Mouse (Mus musculus) thymus, adult 2 months (tissue): ENCODE results near the gene Emsy. TPM values are rescaled to one million over a fixed set of nuclear protein-coding genes. Genes with fewer than 3 reads are reported as not detected.

Source experiments
- DNase-seq: peaks from one replicate; pipeline ENCODE4 v3.0.0; 2021
- H3K27ac ChIP-seq: fragments of 200-500 bp; 2 replicates; pipeline ENCODE4 v1.5.1; 2012; ENCODE audit warnings: low read length, control low read depth; ENCODE audit not compliant: control insufficient read depth, insufficient read depth
- H3K27me3 ChIP-seq: fragments of 200-500 bp; 2 replicates; pipeline ENCODE4 v1.6.1; 2012; ENCODE audit warnings: mild to moderate bottlenecking, low read length, moderate library complexity, mixed read lengths; ENCODE audit not compliant: control insufficient read depth, insufficient read depth
- H3K36me3 ChIP-seq: fragments of 200-500 bp; 2 replicates; pipeline ENCODE4 v1.6.1; 2012; ENCODE audit warnings: mild to moderate bottlenecking, low read length, moderate library complexity; ENCODE audit not compliant: control insufficient read depth, insufficient read depth
- H3K4me1 ChIP-seq: fragments of 200-500 bp; replicated peaks from 2 replicates; pipeline ENCODE4 v1.6.1; 2012; ENCODE audit warnings: low read length; ENCODE audit not compliant: control insufficient read depth, insufficient read depth
- H3K4me3 ChIP-seq: fragments of 200-500 bp; 2 replicates; pipeline ENCODE4 v1.5.1; 2012; ENCODE audit warnings: mild to moderate bottlenecking, low read length, control low read depth, moderate library complexity; ENCODE audit not compliant: control insufficient read depth, insufficient read depth
- CTCF ChIP-seq: fragments of 200-500 bp; IDR thresholded peaks from 2 replicates; pipeline ENCODE4 v1.5.1; 2012; ENCODE audit warnings: mild to moderate bottlenecking, control low read depth, low read length, moderate library complexity, borderline replicate concordance; ENCODE audit not compliant: control insufficient read depth, poor library complexity, insufficient read depth; ENCODE audit errors: extremely low read depth
- POLR2A ChIP-seq: fragments of 200-500 bp; IDR thresholded peaks from 2 replicates; pipeline ENCODE4 v1.6.1; 2012; ENCODE audit warnings: mild to moderate bottlenecking, low read length, control low read depth, moderate library complexity; ENCODE audit not compliant: control insufficient read depth, poor library complexity, insufficient read depth; ENCODE audit errors: extremely low read depth
- WGBS: fragments of 180-500 bp; shearing (Covaris S2); methylation state at CpG from one replicate; pipeline ENCODE4 v1.1.7; 2018; 5-methylcytosine and 5-hydroxymethylcytosine counted together
- polyA plus RNA-seq: library from polyadenylated mRNA; depleted of rRNA; stranded (reverse); fragments of >200 nt; gene quantifications from 2 replicates; pipeline ENCODE4 v1.2.3, GENCODE M21; 2012; rRNA removed

The Emsy gene
- polyA plus RNA-seq, result 52.8 and 53.5 TPM in 2 replicates

DNA sequence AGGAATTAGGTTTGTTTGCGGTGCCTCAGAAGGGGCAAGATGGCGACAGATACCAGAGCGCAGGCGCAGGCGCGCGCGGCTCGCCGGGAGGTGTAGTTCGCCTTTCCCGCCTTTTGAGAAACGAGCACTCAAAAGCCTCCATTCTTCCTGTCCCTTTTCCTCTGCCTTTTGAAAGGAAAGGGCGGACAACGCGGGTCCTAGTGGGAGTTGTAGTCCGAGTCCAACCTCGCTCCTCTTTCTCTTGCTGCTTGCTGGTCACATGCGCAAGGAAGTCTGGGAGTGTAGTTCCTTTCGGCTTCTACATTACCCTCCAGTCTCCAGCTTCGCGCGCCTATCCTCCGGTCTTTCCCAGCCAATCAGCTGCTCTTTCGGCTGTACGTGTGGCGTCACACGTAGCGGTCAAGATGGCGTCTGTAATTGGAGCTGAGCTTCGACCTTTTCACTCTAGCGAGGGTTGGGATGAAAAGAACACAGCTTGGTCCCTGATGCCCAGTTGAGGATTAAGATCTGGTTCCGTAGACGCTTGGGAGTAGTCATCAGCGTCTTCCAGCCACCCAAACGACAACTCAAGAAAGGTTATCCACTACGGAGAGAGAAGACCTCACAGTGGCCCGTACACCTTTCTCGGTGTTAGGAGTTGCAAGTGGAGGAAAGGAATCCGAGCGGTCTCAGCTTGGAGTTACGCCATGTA, at the start of gene Emsy:
TSS of gene Emsy (minus strand) at position 253 of the 691 bp plus-strand sequence.
- Histone ChIP-seq H3K27ac (peak within 1 kb of the TSS; percentile 56), H3K4me1 (peaks cover 2% of the 10 kb centered on the region), H3K4me3 (peak within 1 kb of the TSS; percentile 85), H3K36me3 (peaks cover 4% of the 10 kb centered on the region; the same call in 1 of the 2 replicates), H3K27me3 (no peaks in the 10 kb centered on the region)
- DNase-seq, result peak; percentile 87
- TF ChIP-seq POLR2A, result peak; percentile 82
- TF ChIP-seq CTCF, result no peak
- WGBS, result under 1% methylated on average over 42 of the region's 42 CpGs

DNA sequence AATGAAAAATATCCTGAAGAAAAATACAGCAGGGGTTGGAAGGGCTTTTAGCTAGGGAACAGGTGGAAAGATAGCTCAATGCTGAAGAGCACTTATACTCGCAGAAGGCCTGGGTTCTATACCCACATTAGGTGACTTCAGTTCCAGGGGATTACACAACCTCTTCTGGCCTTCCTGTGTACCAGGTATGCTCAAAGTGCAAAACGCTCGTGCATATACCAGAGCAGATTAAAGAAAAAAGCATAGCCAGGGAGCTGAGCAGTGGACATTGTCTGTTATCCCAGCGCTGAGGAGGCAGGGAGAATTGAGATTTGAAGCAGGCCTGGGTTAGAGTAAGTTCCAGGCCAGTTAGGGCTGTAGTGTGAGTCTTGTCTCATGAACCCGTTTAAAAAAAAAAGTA, 47.7 kb upstream of the Emsy start:
- 30% methylated on average over 5 of the region's 5 CpGs for WGBS
- Histone ChIP-seq H3K27me3 (no peaks in the 10 kb centered on the region), H3K36me3 (no peaks in the 10 kb centered on the region), H3K27ac (no peak overlapping the region), H3K4me3 (no peak overlapping the region), H3K4me1 (peaks cover 5% of the 10 kb centered on the region)
- DNase-seq, result no peak
- no peak for TF ChIP-seq POLR2A
- TF ChIP-seq CTCF, result no peak

- Histone ChIP-seq H3K4me1 (peaks cover 5% of the 10 kb centered on the region), H3K27ac (no peak overlapping the region), H3K4me3 (peak overlapping the region; percentile 67), H3K36me3 (no peaks in the 10 kb centered on the region), H3K27me3 (no peaks in the 10 kb centered on the region)
- under 1% methylated on average over 38 of the region's 38 CpGs for WGBS
- peak; percentile 58 for DNase-seq
- TF ChIP-seq POLR2A (no peak), CTCF (peak; percentile 47; the same call in 1 of the 2 replicates)
Observed at GRCm38 (mm10) chr7:98703365-98703881, 46.8 kb upstream of the Emsy start.

DNA sequence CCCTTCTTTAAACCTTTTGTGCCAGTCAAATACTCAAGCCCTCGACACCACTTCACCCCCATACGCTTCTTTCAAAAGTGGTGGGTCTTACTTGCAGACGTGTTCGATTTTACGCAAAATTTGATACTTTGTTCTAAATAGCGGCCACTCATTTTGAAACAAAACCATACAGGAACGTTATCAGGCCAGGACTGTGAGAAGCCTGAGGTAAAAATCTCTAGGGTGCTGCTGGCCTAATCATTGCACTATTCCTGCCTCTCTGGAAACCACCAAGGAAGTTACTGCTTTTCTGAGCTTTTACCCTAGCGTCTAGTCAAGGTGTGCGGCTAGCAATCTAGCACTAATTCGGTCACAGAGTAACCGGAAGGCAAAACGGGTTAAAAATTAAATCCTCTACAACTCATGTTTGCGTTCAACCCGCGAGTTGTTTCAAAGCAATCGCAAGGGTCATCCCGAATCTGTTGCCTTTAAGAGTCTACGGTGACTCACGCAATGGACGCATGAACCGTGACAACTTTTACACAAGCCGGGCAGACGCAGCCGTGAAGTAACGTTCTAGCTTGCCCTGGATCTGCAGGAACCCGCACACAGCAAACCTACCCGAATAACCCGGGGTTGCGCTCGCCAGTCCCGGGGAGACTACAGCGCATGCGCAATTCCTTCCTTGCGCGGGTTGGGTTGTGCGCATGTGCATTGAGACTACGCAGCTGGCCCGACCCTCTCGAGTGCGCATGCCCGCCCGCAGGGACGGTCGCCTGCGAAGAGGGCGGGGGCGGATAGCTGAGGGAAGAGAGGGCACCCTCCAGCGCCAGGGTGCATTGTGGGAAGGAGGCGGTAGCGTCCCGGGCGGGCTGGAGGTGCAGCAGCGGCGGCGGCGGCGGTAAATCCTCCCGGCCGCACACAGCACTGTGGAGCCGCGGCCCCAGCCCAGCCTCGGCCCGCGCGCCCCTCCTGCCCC, 46.0 kb upstream of the Emsy start, which contains the start of gene Thap12:
TSS of gene Thap12 (plus strand) at position 821 of the 958 bp plus-strand sequence.
- peak; percentile 75; the same call in 1 of the 2 replicates for TF ChIP-seq CTCF
- peak; percentile 96 for TF ChIP-seq POLR2A
- peak within 1 kb of the TSS; percentile 68 for H3K4me3 ChIP-seq
- peak within 1 kb of the TSS; percentile 87 for H3K27ac ChIP-seq
- H3K36me3 ChIP-seq, result no peaks in the 10 kb centered on the region
- H3K4me1 ChIP-seq, result peaks cover 5% of the 10 kb centered on the region
- DNase-seq, result peak; percentile 100
- H3K27me3 ChIP-seq, result no peaks in the 10 kb centered on the region
- WGBS, result under 1% methylated on average over 65 of the region's 65 CpGs

DNA sequence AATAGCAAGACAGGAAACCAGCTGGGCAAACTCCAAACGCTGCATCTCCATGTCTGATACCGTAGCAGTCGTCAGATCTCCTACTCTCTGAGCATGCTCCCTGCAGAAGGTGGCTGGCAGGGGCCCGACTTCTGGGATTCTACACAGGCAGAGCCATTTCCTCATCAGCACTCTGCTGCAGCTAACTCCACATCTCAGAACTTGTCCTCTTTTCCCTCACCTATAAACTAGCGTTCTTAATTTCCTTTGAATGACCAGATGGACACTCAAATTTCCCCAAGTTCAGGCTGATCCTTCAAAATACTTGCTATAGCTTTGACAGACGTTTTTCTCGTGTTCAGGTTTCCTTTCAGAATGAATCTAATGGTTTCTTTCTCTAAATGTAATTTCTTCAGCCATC, 45.2 kb upstream of the Emsy start:
- no peak for DNase-seq
- H3K36me3 ChIP-seq, result no peaks in the 10 kb centered on the region
- WGBS, result 4% methylated on average over 7 of the region's 7 CpGs
- no peak for TF ChIP-seq POLR2A
- no peak for TF ChIP-seq CTCF
- no peaks in the 10 kb centered on the region for H3K27me3 ChIP-seq
- no peak overlapping the region; the same call in 1 of the 2 replicates for H3K27ac ChIP-seq
- H3K4me3 ChIP-seq, result no peak overlapping the region
- H3K4me1 ChIP-seq, result peaks cover 5% of the 10 kb centered on the region

- TF ChIP-seq POLR2A (no peak), CTCF (no peak)
- Histone ChIP-seq H3K4me1 (peaks cover 10% of the 10 kb centered on the region), H3K36me3 (no peaks in the 10 kb centered on the region), H3K27me3 (no peaks in the 10 kb centered on the region), H3K4me3 (no peak overlapping the region), H3K27ac (no peak overlapping the region)
- WGBS, result 97% methylated on average over 4 of the region's 4 CpGs
- DNase-seq, result no peak
Observed at GRCm38 (mm10) chr7:98698590-98698989, 42.0 kb upstream of the Emsy start.
